Mouse (Mus musculus): ENCODE data around the gene Gm20388. TPM values are rescaled to one million over a fixed set of nuclear protein-coding genes. Genes with fewer than 3 reads are reported as not detected.
A peak's percentile ranks its signal among the peaks of the same experiment; 100 is the strongest.

Gene Gm20388
- polyA plus RNA-seq, 1 experiment: 49.7 TPM

GRCm38 (mm10) chr8:120226700-120227577 lies 316.3 kb downstream of the Gm20388 start:
- DNase-seq: no peak
- WGBS: 65% methylated on average over 5 of the region's 5 CpGs
- TF ChIP-seq CTCF (conservative IDR thresholded peaks at IDR 0.05; ENCODE audit: insufficient read depth, insufficient read length, low read depth, low read length) (no peak), POLR2A (IDR thresholded peaks at IDR 0.05; ENCODE audit: low read depth, low read length) (no peak)
- Histone ChIP-seq H3K4me1 (ENCODE audit: control insufficient read depth, insufficient read depth, low read length) (no peaks in the 10 kb centered on the region), H3K36me3 (ENCODE audit: control insufficient read depth, insufficient read depth, low read length) (no peaks in the 10 kb centered on the region), H3K27me3 (replicated peaks; ENCODE audit: control insufficient read depth, insufficient read depth, low read length) (peaks cover 3% of the 10 kb centered on the region), H3K27ac (ENCODE audit: insufficient read depth, low read depth, low read length) (no peak overlapping the region), H3K4me3 (ENCODE audit: insufficient read depth, low read depth, low read length) (no peak overlapping the region)

- no peak overlapping the region for H3K27ac ChIP-seq (ENCODE audit: insufficient read depth, low read depth, low read length)
- H3K4me1 ChIP-seq (ENCODE audit: control insufficient read depth, insufficient read depth, low read length): no peaks in the 10 kb centered on the region
- no peak overlapping the region for H3K4me3 ChIP-seq (ENCODE audit: insufficient read depth, low read depth, low read length)
- no peak for DNase-seq
- no peaks in the 10 kb centered on the region for H3K36me3 ChIP-seq (ENCODE audit: control insufficient read depth, insufficient read depth, low read length)
- TF ChIP-seq POLR2A (IDR thresholded peaks at IDR 0.05; ENCODE audit: low read depth, low read length) (no peak), CTCF (conservative IDR thresholded peaks at IDR 0.05; ENCODE audit: insufficient read depth, insufficient read length, low read depth, low read length) (no peak)
- H3K27me3 ChIP-seq (replicated peaks; ENCODE audit: control insufficient read depth, insufficient read depth, low read length): peaks cover 3% of the 10 kb centered on the region
These were observed 316.9 kb downstream of the Gm20388 start for GRCm38 (mm10) chr8:120227578-120227876.

GRCm38 (mm10) chr8:120227891-120228591 lies 317.4 kb downstream of the Gm20388 start, which contains the start of gene Gse1:
TSS of gene Gse1 (plus strand) at chr8:120228456.
- no peaks in the 10 kb centered on the region for H3K4me1 ChIP-seq (ENCODE audit: control insufficient read depth, insufficient read depth, low read length)
- TF ChIP-seq CTCF (conservative IDR thresholded peaks at IDR 0.05; ENCODE audit: insufficient read depth, insufficient read length, low read depth, low read length) (no peak), POLR2A (IDR thresholded peaks at IDR 0.05; ENCODE audit: low read depth, low read length) (no peak)
- H3K27me3 ChIP-seq (replicated peaks; ENCODE audit: control insufficient read depth, insufficient read depth, low read length): peaks cover 3% of the 10 kb centered on the region
- WGBS: 15% methylated on average over 42 of the region's 52 CpGs
- peak within 1 kb of the TSS; percentile 58 for H3K4me3 ChIP-seq (ENCODE audit: insufficient read depth, low read depth, low read length)
- no peaks in the 10 kb centered on the region for H3K36me3 ChIP-seq (ENCODE audit: control insufficient read depth, insufficient read depth, low read length)
- no peak within 1 kb of the TSS for H3K27ac ChIP-seq (ENCODE audit: insufficient read depth, low read depth, low read length)
- peak; percentile 89 for DNase-seq

GRCm38 (mm10) chr8:120228781-120229573 lies 318.3 kb downstream of the Gm20388 start:
- no peaks in the 10 kb centered on the region for H3K4me1 ChIP-seq (ENCODE audit: control insufficient read depth, insufficient read depth, low read length)

GRCm38 (mm10) chr8:120229574-120229916 lies 318.9 kb downstream of the Gm20388 start:
- WGBS: 3% methylated on average over 22 of the region's 22 CpGs
- Histone ChIP-seq H3K27me3 (replicated peaks; ENCODE audit: control insufficient read depth, insufficient read depth, low read length) (peaks cover 3% of the 10 kb centered on the region), H3K4me1 (ENCODE audit: control insufficient read depth, insufficient read depth, low read length) (no peaks in the 10 kb centered on the region), H3K4me3 (ENCODE audit: insufficient read depth, low read depth, low read length) (peak overlapping the region; percentile 58; the same call in 1 of the 2 replicates), H3K27ac (ENCODE audit: insufficient read depth, low read depth, low read length) (no peak overlapping the region), H3K36me3 (ENCODE audit: control insufficient read depth, insufficient read depth, low read length) (no peaks in the 10 kb centered on the region)
- no peak for TF ChIP-seq POLR2A (IDR thresholded peaks at IDR 0.05; ENCODE audit: low read depth, low read length)
- TF ChIP-seq CTCF (conservative IDR thresholded peaks at IDR 0.05; ENCODE audit: insufficient read depth, insufficient read length, low read depth, low read length): no peak
- no peak for DNase-seq

More at GRCm38 (mm10) chr8:120228781-120229573, 318.3 kb downstream of the Gm20388 start:
- DNase-seq: no peak
- H3K36me3 ChIP-seq (ENCODE audit: control insufficient read depth, insufficient read depth, low read length): no peaks in the 10 kb centered on the region
- peaks cover 3% of the 10 kb centered on the region for H3K27me3 ChIP-seq (replicated peaks; ENCODE audit: control insufficient read depth, insufficient read depth, low read length)
- H3K27ac ChIP-seq (ENCODE audit: insufficient read depth, low read depth, low read length): no peak overlapping the region
- TF ChIP-seq CTCF (conservative IDR thresholded peaks at IDR 0.05; ENCODE audit: insufficient read depth, insufficient read length, low read depth, low read length): no peak
- WGBS: 1% methylated on average over 122 of the region's 125 CpGs
- H3K4me3 ChIP-seq (ENCODE audit: insufficient read depth, low read depth, low read length): peak overlapping the region; percentile 58

- WGBS: 38% methylated on average over 22 of the region's 22 CpGs
- H3K27me3 ChIP-seq (replicated peaks; ENCODE audit: control insufficient read depth, insufficient read depth, low read length): peaks cover 3% of the 10 kb centered on the region
- H3K27ac ChIP-seq (ENCODE audit: insufficient read depth, low read depth, low read length): no peak overlapping the region
- peak overlapping the region; percentile 58; the same call in 1 of the 2 replicates for H3K4me3 ChIP-seq (ENCODE audit: insufficient read depth, low read depth, low read length)
- no peaks in the 10 kb centered on the region for H3K36me3 ChIP-seq (ENCODE audit: control insufficient read depth, insufficient read depth, low read length)
- no peak for TF ChIP-seq POLR2A (IDR thresholded peaks at IDR 0.05; ENCODE audit: low read depth, low read length)
- no peak for TF ChIP-seq CTCF (conservative IDR thresholded peaks at IDR 0.05; ENCODE audit: insufficient read depth, insufficient read length, low read depth, low read length)
- no peaks in the 10 kb centered on the region for H3K4me1 ChIP-seq (ENCODE audit: control insufficient read depth, insufficient read depth, low read length)
- DNase-seq: no peak
These were observed 319.4 kb downstream of the Gm20388 start for GRCm38 (mm10) chr8:120230081-120230480.

All from kidney, adult 2 months (tissue).